Mouse (Mus musculus) layer of hippocampus, postnatal 36 days (tissue): ENCODE data around the gene Nudt17. TPM values are rescaled to one million over a fixed set of nuclear protein-coding genes. Genes with fewer than 3 reads are reported as not detected.
A peak's percentile ranks its signal among the peaks of the same experiment; 100 is the strongest.
"Not testable (repeated sequence)": the region's sequence is repeated elsewhere in the genome, so short reads cannot be mapped to it uniquely, and the experiment has no call there.

Experiments
- DNase-seq, 2 experiments: peaks; one replicate each; pipeline ENCODE4 v3.0.0; 2022
- total RNA-seq, 2 experiments: library from RNA; stranded (reverse); gene quantifications; 2 replicates each; pipeline ENCODE4 v1.2.3; 2021

The Nudt17 gene
- total RNA-seq, 2 experiments from 2014 or later: 10.8 to 15.2 TPM

GRCm38 (mm10) chr3:96669727-96670468 is 38.5 kb downstream of the Nudt17 start, which contains the start of gene Ankrd35:
Ankrd35 (plus strand) TSS chr3:96670131.
- peak; percentile 71 to 75 for DNase-seq

GRCm38 (mm10) chr3:96668424-96669067 is 39.8 kb downstream of the Nudt17 start:
- no peak for DNase-seq

- DNase-seq: no peak
Measured at GRCm38 (mm10) chr3:96667316-96667715, 41.0 kb downstream of the Nudt17 start.

GRCm38 (mm10) chr3:96666916-96667315 is 41.4 kb downstream of the Nudt17 start:
- DNase-seq: no peak

- DNase-seq: not testable (repeated sequence)
Measured at GRCm38 (mm10) chr3:96665732-96666363, 42.5 kb downstream of the Nudt17 start.

- peak; percentile 82 to 86 for DNase-seq
Measured at GRCm38 (mm10) chr3:96663432-96664239, 44.7 kb downstream of the Nudt17 start.

- DNase-seq: no peak
Measured at GRCm38 (mm10) chr3:96662731-96663316, 45.5 kb downstream of the Nudt17 start.

- no peak for DNase-seq
Measured at GRCm38 (mm10) chr3:96660901-96661300, 47.5 kb downstream of the Nudt17 start.

Other genes with a start within 250 kb of the Nudt17 start
- gene Hfe2, start 183.4 kb downstream of the Nudt17 start, total RNA-seq: under 1 TPM in 1 of 2 experiments, not detected in 1; 0.25 TPM
- gene Txnip, start 150.6 kb downstream of the Nudt17 start, total RNA-seq: 10 to 100 TPM; 20.7 to 32.2 TPM
- gene Gm16253, start 131.6 kb downstream of the Nudt17 start, total RNA-seq: not detected
- 10 to 100 TPM; 32.4 to 34.2 TPM for gene Polr3gl, start 114.4 kb downstream of the Nudt17 start, total RNA-seq
- gene Ankrd34a, start 111.9 kb downstream of the Nudt17 start, total RNA-seq: 10 to 100 TPM; 49.9 to 51.5 TPM
- 10 to 100 TPM; 29.9 to 30.5 TPM for gene Lix1l, start 107.4 kb downstream of the Nudt17 start, total RNA-seq
- gene Rbm8a, start 78.6 kb downstream of the Nudt17 start, total RNA-seq: 10 to 100 TPM; 50.8 to 58.4 TPM
- 10 to 100 TPM; 55.7 to 56.7 TPM for gene Pex11b, start 73.2 kb downstream of the Nudt17 start, total RNA-seq
- gene Gm42957, start 73.1 kb downstream of the Nudt17 start, total RNA-seq: under 1 TPM; 0.77 to 0.91 TPM
- gene Itga10, start 63.0 kb downstream of the Nudt17 start, total RNA-seq: 1 to 10 TPM; 2.4 to 3.4 TPM
- gene Ankrd35, start 38.4 kb downstream of the Nudt17 start, total RNA-seq: 1 to 10 TPM; 4.3 to 5.1 TPM
- 10 to 100 TPM; 26.1 to 27.5 TPM for gene Pias3, start 12.2 kb downstream of the Nudt17 start, total RNA-seq
- 10 to 100 TPM; 22.0 to 24.1 TPM for gene Polr3c, start 19.1 kb upstream of the Nudt17 start, total RNA-seq
- 10 to 100 TPM; 54.1 to 60.0 TPM for gene Rnf115, start 19.1 kb upstream of the Nudt17 start, total RNA-seq
- under 1 TPM in 1 of 2 experiments, not detected in 1; 0.15 TPM for gene Pdzk1, start 120.7 kb upstream of the Nudt17 start, total RNA-seq
- not detected for gene Cd160, start 120.8 kb upstream of the Nudt17 start, total RNA-seq
- under 1 TPM; 0.71 to 0.75 TPM for gene Gja5, start 196.1 kb upstream of the Nudt17 start, total RNA-seq
- gene Gpr89, start 196.8 kb upstream of the Nudt17 start, total RNA-seq: 10 to 100 TPM; 41.5 to 42.6 TPM
- not detected for gene Gja8, start 217.5 kb upstream of the Nudt17 start, total RNA-seq